Mouse (Mus musculus) MEL-GATA-1-ER (cell line): ENCODE data around the gene Ncl.
A peak's percentile ranks its signal among the peaks of the same experiment; 100 is the strongest.
"Not testable (repeated sequence)": the region's sequence is repeated elsewhere in the genome, so short reads cannot be mapped to it uniquely, and the experiment has no call there.

ENCODE experiments used
- DNase-seq: peaks from one replicate; pipeline ENCODE4 v3.0.0-alpha.2; 2012; ENCODE audit warnings: low read depth; ENCODE audit errors: extremely low read depth

Ncl gene

GRCm38 (mm10) chr1:86360441-86360840 lies 1.2 kb upstream of the Ncl start:
- DNase-seq = no peak

GRCm38 (mm10) chr1:86359798-86360179 lies 589 bp upstream of the Ncl start:
- peak; percentile 38 for DNase-seq

- DNase-seq = no peak
Measured at GRCm38 (mm10) chr1:86358229-86358905, 833 bp downstream of the Ncl start.

GRCm38 (mm10) chr1:86354186-86354585 lies 5.0 kb downstream of the Ncl start:
- DNase-seq = no peak

- no peak for DNase-seq
Measured at GRCm38 (mm10) chr1:86350576-86350975, 8.6 kb downstream of the Ncl start.

GRCm38 (mm10) chr1:86349696-86350095 lies 9.5 kb downstream of the Ncl start:
- no peak for DNase-seq

GRCm38 (mm10) chr1:86349201-86349600 lies 10.0 kb downstream of the Ncl start:
- no peak for DNase-seq

GRCm38 (mm10) chr1:86348801-86349200 lies 10.4 kb downstream of the Ncl start:
- no peak for DNase-seq

GRCm38 (mm10) chr1:86348083-86348482 lies 11.1 kb downstream of the Ncl start:
- no peak for DNase-seq

GRCm38 (mm10) chr1:86347716-86348045 lies 11.5 kb downstream of the Ncl start:
- DNase-seq = no peak

- no peak for DNase-seq
Measured at GRCm38 (mm10) chr1:86346851-86347715, 12.1 kb downstream of the Ncl start.

- DNase-seq = no peak
Measured at GRCm38 (mm10) chr1:86345956-86346355, 13.2 kb downstream of the Ncl start.

- no peak for DNase-seq
Measured at GRCm38 (mm10) chr1:86345069-86345468, 14.1 kb downstream of the Ncl start.

GRCm38 (mm10) chr1:86343969-86344861 lies 15.0 kb downstream of the Ncl start:
- DNase-seq = peak; percentile 59

GRCm38 (mm10) chr1:86343087-86343645 lies 16.0 kb downstream of the Ncl start:
- DNase-seq = no peak

- DNase-seq = no peak
Measured at GRCm38 (mm10) chr1:86342371-86342770, 16.8 kb downstream of the Ncl start.

- DNase-seq = not testable (repeated sequence)
Measured at GRCm38 (mm10) chr1:86341096-86341495, 18.1 kb downstream of the Ncl start.

- DNase-seq = peak; percentile 64
Measured at GRCm38 (mm10) chr1:86339156-86339812, 19.9 kb downstream of the Ncl start.

- no peak for DNase-seq
Measured at GRCm38 (mm10) chr1:86336330-86336729, 22.9 kb downstream of the Ncl start.

- no peak for DNase-seq
Measured at GRCm38 (mm10) chr1:86320822-86321413, 38.3 kb downstream of the Ncl start.

GRCm38 (mm10) chr1:86313772-86314125 lies 45.5 kb downstream of the Ncl start:
- DNase-seq = no peak
